Mouse (Mus musculus): ENCODE measurements around the gene P3h2. TPM values are rescaled to one million over a fixed set of nuclear protein-coding genes. Genes with fewer than 3 reads are reported as not detected.

Gene P3h2
- polyA plus RNA-seq, 1 experiment from 2014 or later = 0.75 TPM

- Histone ChIP-seq H3K9ac (ENCODE audit: low read depth, low read length) (no peak overlapping the region), H3K36me3 (ENCODE audit: control insufficient read depth, insufficient read depth, low read length) (no peaks in the 10 kb centered on the region), H3K27ac (ENCODE audit: low read length) (no peak overlapping the region), H3K4me2 (ENCODE audit: low read length) (no peak overlapping the region), H3K4me3 (ENCODE audit: low read depth, low read length) (no peak overlapping the region), H3K27me3 (ENCODE audit: control insufficient read depth, insufficient read depth, low read depth, low read length) (no peaks in the 10 kb centered on the region), H3K4me1 (ENCODE audit: control insufficient read depth, insufficient read depth, low read length) (peaks cover 2% of the 10 kb centered on the region; the same call in 1 of the 2 replicates), H3K9me3 (replicated peaks; ENCODE audit: control insufficient read depth, low read length, poor library complexity, severe bottlenecking) (no peaks in the 10 kb centered on the region)
- 63% methylated on average over 5 of the region's 5 CpGs for WGBS
- ATAC-seq = no peak
Observed at GRCm38 (mm10) chr16:26049393-26050087, 56.0 kb downstream of the P3h2 start.

DNA sequence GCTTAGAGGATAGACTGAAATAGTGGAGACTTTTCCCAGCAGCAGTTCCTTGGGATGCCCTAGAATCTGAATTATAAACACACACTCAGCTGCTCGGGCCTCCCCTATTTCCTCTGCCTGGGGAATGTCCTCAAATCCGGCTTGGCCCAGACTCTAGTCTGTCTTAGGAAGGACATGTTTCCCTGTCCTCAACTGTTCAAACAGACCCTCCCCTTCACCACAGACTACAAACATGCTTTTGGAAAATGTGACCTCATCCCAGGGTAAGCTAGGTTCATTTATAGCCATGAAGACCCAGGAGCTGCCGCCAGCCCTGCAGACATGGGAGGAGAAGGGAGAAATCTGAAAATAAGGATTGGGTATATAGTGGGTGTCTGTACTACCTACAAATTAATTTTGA, 57.7 kb downstream of the P3h2 start:
- Histone ChIP-seq H3K27ac (ENCODE audit: low read length) (no peak overlapping the region), H3K9me3 (replicated peaks; ENCODE audit: control insufficient read depth, low read length, poor library complexity, severe bottlenecking) (no peaks in the 10 kb centered on the region), H3K27me3 (ENCODE audit: control insufficient read depth, insufficient read depth, low read depth, low read length) (no peaks in the 10 kb centered on the region), H3K36me3 (ENCODE audit: control insufficient read depth, insufficient read depth, low read length) (no peaks in the 10 kb centered on the region), H3K4me2 (ENCODE audit: low read length) (no peak overlapping the region), H3K4me1 (ENCODE audit: control insufficient read depth, insufficient read depth, low read length) (peaks cover 2% of the 10 kb centered on the region; the same call in 1 of the 2 replicates), H3K9ac (ENCODE audit: low read depth, low read length) (no peak overlapping the region), H3K4me3 (ENCODE audit: low read depth, low read length) (no peak overlapping the region)
- ATAC-seq = no peak
- WGBS = 82% methylated on average over 3 of the region's 3 CpGs

- no peaks in the 10 kb centered on the region for H3K9me3 ChIP-seq (replicated peaks; ENCODE audit: control insufficient read depth, low read length, poor library complexity, severe bottlenecking)
- no peak overlapping the region for H3K4me3 ChIP-seq (ENCODE audit: low read depth, low read length)
- H3K9ac ChIP-seq (ENCODE audit: low read depth, low read length) = no peak overlapping the region
- H3K36me3 ChIP-seq (ENCODE audit: control insufficient read depth, insufficient read depth, low read length) = no peaks in the 10 kb centered on the region
- H3K27me3 ChIP-seq (ENCODE audit: control insufficient read depth, insufficient read depth, low read depth, low read length) = no peaks in the 10 kb centered on the region
- ATAC-seq = no peak
- H3K4me1 ChIP-seq (ENCODE audit: control insufficient read depth, insufficient read depth, low read length) = peaks cover 2% of the 10 kb centered on the region; the same call in 1 of the 2 replicates
- whole genome bisulfite sequencing = 88% methylated on average over 1 of the region's 1 CpGs
- no peak overlapping the region for H3K4me2 ChIP-seq (ENCODE audit: low read length)
- no peak overlapping the region for H3K27ac ChIP-seq (ENCODE audit: low read length)
Observed at GRCm38 (mm10) chr16:26047396-26047795, 58.2 kb downstream of the P3h2 start.

DNA sequence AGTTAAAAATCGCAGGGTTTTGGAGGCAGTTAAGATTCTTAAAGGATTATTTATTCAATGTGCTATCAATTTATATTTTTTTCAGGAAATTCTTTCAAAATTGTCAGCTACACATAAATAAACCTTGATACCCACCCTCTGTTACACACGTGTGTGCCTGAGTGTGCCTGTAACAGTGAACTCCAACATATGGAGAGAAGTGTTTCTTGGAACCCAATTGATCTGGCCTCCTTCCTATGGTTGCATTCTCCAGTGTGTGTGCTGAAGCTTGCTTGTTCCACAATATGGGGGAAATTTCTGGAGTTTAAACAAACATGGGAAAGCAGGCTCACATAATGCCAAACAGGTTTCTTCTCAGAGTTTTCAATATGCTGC, 63.7 kb downstream of the P3h2 start:
- no peak for ATAC-seq
- no peaks in the 10 kb centered on the region for H3K36me3 ChIP-seq (ENCODE audit: control insufficient read depth, insufficient read depth, low read length)
- H3K9me3 ChIP-seq (replicated peaks; ENCODE audit: control insufficient read depth, low read length, poor library complexity, severe bottlenecking) = no peaks in the 10 kb centered on the region
- H3K27ac ChIP-seq (ENCODE audit: low read length) = no peak overlapping the region
- H3K4me3 ChIP-seq (ENCODE audit: low read depth, low read length) = no peak overlapping the region
- H3K4me1 ChIP-seq (ENCODE audit: control insufficient read depth, insufficient read depth, low read length) = no peaks in the 10 kb centered on the region
- no peaks in the 10 kb centered on the region for H3K27me3 ChIP-seq (ENCODE audit: control insufficient read depth, insufficient read depth, low read depth, low read length)
- no peak overlapping the region for H3K4me2 ChIP-seq (ENCODE audit: low read length)
- WGBS = 57% methylated on average over 2 of the region's 2 CpGs
- no peak overlapping the region for H3K9ac ChIP-seq (ENCODE audit: low read depth, low read length)

GRCm38 (mm10) chr16:26041021-26041928, 64.3 kb downstream of the P3h2 start:
- no peak overlapping the region for H3K4me2 ChIP-seq (ENCODE audit: low read length)
- H3K4me3 ChIP-seq (ENCODE audit: low read depth, low read length) = no peak overlapping the region
- H3K27ac ChIP-seq (ENCODE audit: low read length) = no peak overlapping the region
- H3K9me3 ChIP-seq (replicated peaks; ENCODE audit: control insufficient read depth, low read length, poor library complexity, severe bottlenecking) = no peaks in the 10 kb centered on the region
- no peaks in the 10 kb centered on the region for H3K27me3 ChIP-seq (ENCODE audit: control insufficient read depth, insufficient read depth, low read depth, low read length)
- H3K4me1 ChIP-seq (ENCODE audit: control insufficient read depth, insufficient read depth, low read length) = no peaks in the 10 kb centered on the region
- H3K9ac ChIP-seq (ENCODE audit: low read depth, low read length) = no peak overlapping the region
- 77% methylated on average over 12 of the region's 12 CpGs for WGBS
- no peak for ATAC-seq
- no peaks in the 10 kb centered on the region for H3K36me3 ChIP-seq (ENCODE audit: control insufficient read depth, insufficient read depth, low read length)

GRCm38 (mm10) chr16:26039320-26039719, 66.3 kb downstream of the P3h2 start:
- 87% methylated on average over 3 of the region's 3 CpGs for WGBS
- no peaks in the 10 kb centered on the region for H3K36me3 ChIP-seq (ENCODE audit: control insufficient read depth, insufficient read depth, low read length)
- no peak overlapping the region for H3K4me2 ChIP-seq (ENCODE audit: low read length)
- H3K4me3 ChIP-seq (ENCODE audit: low read depth, low read length) = no peak overlapping the region
- no peaks in the 10 kb centered on the region for H3K4me1 ChIP-seq (ENCODE audit: control insufficient read depth, insufficient read depth, low read length)
- H3K27ac ChIP-seq (ENCODE audit: low read length) = no peak overlapping the region
- no peaks in the 10 kb centered on the region for H3K27me3 ChIP-seq (ENCODE audit: control insufficient read depth, insufficient read depth, low read depth, low read length)
- H3K9ac ChIP-seq (ENCODE audit: low read depth, low read length) = no peak overlapping the region
- no peaks in the 10 kb centered on the region for H3K9me3 ChIP-seq (replicated peaks; ENCODE audit: control insufficient read depth, low read length, poor library complexity, severe bottlenecking)
- no peak for ATAC-seq

DNA sequence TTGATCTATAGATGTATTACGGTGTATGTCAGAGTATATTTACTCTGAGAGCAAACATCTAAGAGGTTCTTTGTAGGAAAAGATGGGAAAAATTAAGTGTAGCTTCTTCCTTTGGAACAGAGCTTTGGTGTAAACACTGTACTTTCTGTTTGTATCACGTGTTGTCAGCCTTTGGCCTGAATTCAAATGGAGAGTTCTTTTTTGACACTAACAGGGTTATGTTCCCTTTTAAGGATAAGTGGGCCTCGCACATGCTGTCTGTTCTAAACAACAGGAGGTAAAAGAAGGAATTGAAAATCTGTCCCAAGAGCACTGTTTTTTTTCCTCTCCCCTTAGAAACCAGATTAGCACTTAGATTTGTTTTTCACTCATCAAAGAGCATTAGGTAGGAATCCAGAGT, 70.1 kb downstream of the P3h2 start:
- Histone ChIP-seq H3K9me3 (replicated peaks; ENCODE audit: control insufficient read depth, low read length, poor library complexity, severe bottlenecking) (0 out of 2 replicates have a peak, but pooled peaks cover 3% of the 10 kb centered on the region), H3K27me3 (ENCODE audit: control insufficient read depth, insufficient read depth, low read depth, low read length) (no peaks in the 10 kb centered on the region), H3K4me1 (ENCODE audit: control insufficient read depth, insufficient read depth, low read length) (no peaks in the 10 kb centered on the region), H3K4me2 (ENCODE audit: low read length) (no peak overlapping the region), H3K36me3 (ENCODE audit: control insufficient read depth, insufficient read depth, low read length) (no peaks in the 10 kb centered on the region), H3K9ac (ENCODE audit: low read depth, low read length) (no peak overlapping the region), H3K27ac (ENCODE audit: low read length) (no peak overlapping the region), H3K4me3 (ENCODE audit: low read depth, low read length) (no peak overlapping the region)
- ATAC-seq = no peak
- WGBS = 45% methylated on average over 3 of the region's 3 CpGs

DNA sequence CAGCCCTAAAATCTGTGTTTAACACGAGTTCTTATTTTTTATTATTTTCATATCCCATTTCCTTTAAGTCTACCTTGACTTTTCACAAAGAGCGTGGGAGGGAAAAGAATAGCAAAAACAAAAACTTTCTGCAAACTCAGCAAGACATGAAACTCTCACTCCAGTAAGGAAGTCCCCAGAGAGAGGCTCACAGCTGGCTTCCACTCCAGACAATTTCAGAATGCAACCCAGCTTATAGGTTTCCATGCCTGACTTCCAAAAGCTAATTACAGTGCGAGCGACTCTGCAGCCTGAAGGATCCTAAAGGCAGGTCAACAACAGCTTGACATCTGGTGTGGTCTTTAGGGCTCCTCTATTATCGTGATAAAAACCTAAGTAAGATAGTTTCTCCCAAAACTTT, 70.5 kb downstream of the P3h2 start:
- Histone ChIP-seq H3K4me3 (ENCODE audit: low read depth, low read length) (no peak overlapping the region), H3K9ac (ENCODE audit: low read depth, low read length) (no peak overlapping the region), H3K27ac (ENCODE audit: low read length) (no peak overlapping the region), H3K9me3 (replicated peaks; ENCODE audit: control insufficient read depth, low read length, poor library complexity, severe bottlenecking) (0 out of 2 replicates have a peak, but pooled peaks cover 3% of the 10 kb centered on the region), H3K36me3 (ENCODE audit: control insufficient read depth, insufficient read depth, low read length) (no peaks in the 10 kb centered on the region), H3K4me2 (ENCODE audit: low read length) (no peak overlapping the region), H3K4me1 (ENCODE audit: control insufficient read depth, insufficient read depth, low read length) (no peaks in the 10 kb centered on the region), H3K27me3 (ENCODE audit: control insufficient read depth, insufficient read depth, low read depth, low read length) (no peaks in the 10 kb centered on the region)
- ATAC-seq = no peak
- 67% methylated on average over 5 of the region's 5 CpGs for WGBS

GRCm38 (mm10) chr16:26029424-26030012, 76.1 kb downstream of the P3h2 start:
- no peak overlapping the region for H3K4me3 ChIP-seq (ENCODE audit: low read depth, low read length)
- no peaks in the 10 kb centered on the region for H3K27me3 ChIP-seq (ENCODE audit: control insufficient read depth, insufficient read depth, low read depth, low read length)
- H3K4me1 ChIP-seq (ENCODE audit: control insufficient read depth, insufficient read depth, low read length) = no peaks in the 10 kb centered on the region; the same call in 1 of the 2 replicates
- no peaks in the 10 kb centered on the region for H3K36me3 ChIP-seq (ENCODE audit: control insufficient read depth, insufficient read depth, low read length)
- 0 out of 2 replicates have a peak, but pooled peaks cover 3% of the 10 kb centered on the region for H3K9me3 ChIP-seq (replicated peaks; ENCODE audit: control insufficient read depth, low read length, poor library complexity, severe bottlenecking)
- ATAC-seq = no peak
- H3K9ac ChIP-seq (ENCODE audit: low read depth, low read length) = no peak overlapping the region
- H3K4me2 ChIP-seq (ENCODE audit: low read length) = no peak overlapping the region
- no peak overlapping the region for H3K27ac ChIP-seq (ENCODE audit: low read length)
- 51% methylated on average over 2 of the region's 2 CpGs for WGBS

Data from midbrain, embryonic 16.5 days (tissue).